Mouse (Mus musculus) megakaryocyte-erythroid progenitor cell, adult 5-6 weeks (primary cell): ENCODE measurements around the gene Cxcl13. TPM values are rescaled to one million over a fixed set of nuclear protein-coding genes. Genes with fewer than 3 reads are reported as not detected.
"Not testable (repeated sequence)": the region's sequence is repeated elsewhere in the genome, so short reads cannot be mapped to it uniquely, and the experiment has no call there.

Source experiments
- ATAC-seq: replicated peaks from 2 replicates; pipeline ENCODE4 v1.8.0; 2016; ENCODE audit warnings: mild to moderate bottlenecking, inconsistent platforms; ENCODE audit not compliant: severe bottlenecking, poor library complexity, low FRiP score, low TSS enrichment
- total RNA-seq, 2 experiments: library from RNA; stranded (forward) in 1 of 2; stranded (reverse) in 1 of 2; fragments of 200-1000, 215-1000 nt in 1 of 2; fragments of >200 nt in 1 of 2; fragmentation: Nextera tagmentation in 1 of 2; gene quantifications; 2 replicates each; pipeline ENCODE4 v1.2.3; 2014 to 2017

Gene Cxcl13
- total RNA-seq, 2 experiments from 2014 or later, result not detected

- not testable (repeated sequence) for ATAC-seq
Observed at GRCm38 (mm10) chr5:95973806-95974205, 17.1 kb downstream of the Cxcl13 start.

- no peak for ATAC-seq
Observed at GRCm38 (mm10) chr5:95976299-95976698, 19.5 kb downstream of the Cxcl13 start.

- no peak for ATAC-seq
Observed at GRCm38 (mm10) chr5:95983797-95984486, 27.2 kb downstream of the Cxcl13 start.

DNA sequence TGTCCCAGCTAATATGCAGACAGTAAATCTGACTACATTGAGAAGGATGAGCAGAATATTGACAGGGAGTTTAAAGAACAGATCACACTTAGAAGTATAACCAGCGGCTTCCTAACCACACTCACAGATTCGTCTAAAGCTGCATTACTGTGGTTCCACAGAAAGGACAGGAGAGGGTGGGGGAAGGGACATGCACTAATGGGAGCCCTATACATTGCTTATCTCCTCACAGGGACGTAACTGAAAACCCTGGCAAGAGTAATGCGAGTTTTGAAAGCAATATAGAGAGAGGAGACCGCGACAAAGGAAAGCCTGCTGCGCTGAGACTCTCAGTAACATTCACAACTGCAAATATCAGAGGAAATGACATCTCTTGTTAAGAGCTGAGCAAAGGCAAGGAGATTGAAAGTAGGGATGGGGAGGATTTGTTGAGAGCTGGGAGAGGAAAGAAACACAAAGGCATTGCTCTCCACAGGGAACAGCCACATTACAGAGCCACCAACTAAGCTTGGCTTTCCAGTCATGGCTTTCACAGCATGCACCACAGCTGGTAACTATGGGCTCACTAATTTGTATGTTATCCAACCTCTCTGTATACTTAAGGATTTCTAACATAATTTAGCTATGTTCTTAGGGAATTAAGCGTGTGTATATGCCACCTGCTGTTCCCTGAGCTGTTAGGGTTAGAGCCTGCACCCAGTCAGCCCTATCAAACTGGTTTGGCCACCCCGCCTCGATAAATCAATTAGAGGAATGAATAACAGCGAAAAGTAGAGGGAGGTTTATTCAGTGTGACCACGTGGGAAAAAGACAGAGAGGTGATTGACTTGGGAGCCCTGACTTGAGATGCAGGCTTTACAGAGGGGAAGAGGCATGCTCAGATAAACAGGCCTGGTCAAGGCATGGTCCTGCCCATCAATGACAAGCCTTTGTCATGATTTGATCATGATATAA, 34.9 kb downstream of the Cxcl13 start:
- ATAC-seq, result no peak

GRCm38 (mm10) chr5:95997276-95997675, 40.5 kb downstream of the Cxcl13 start:
- ATAC-seq, result no peak

- ATAC-seq, result no peak
Observed at GRCm38 (mm10) chr5:96003348-96003747, 46.6 kb downstream of the Cxcl13 start.

- ATAC-seq, result no peak
Observed at GRCm38 (mm10) chr5:96008274-96008842, 51.6 kb downstream of the Cxcl13 start.

GRCm38 (mm10) chr5:96009076-96009475, 52.3 kb downstream of the Cxcl13 start:
- ATAC-seq, result no peak

Other genes starting within 250 kb of the Cxcl13 start
- not detected in 2 replicates for gene Gm7978, start 220.8 kb upstream of the Cxcl13 start, total RNA-seq (2014; fragmentation: Nextera tagmentation)
- gene Gm7978, start 220.8 kb upstream of the Cxcl13 start, total RNA-seq (2017), result not detected in 2 replicates
- gene Gm7982, start 214.9 kb upstream of the Cxcl13 start, total RNA-seq (2014; fragmentation: Nextera tagmentation), result not detected in 2 replicates
- not detected in 2 replicates for gene Gm7982, start 214.9 kb upstream of the Cxcl13 start, total RNA-seq (2017)
- gene E330014E10Rik, start 181.0 kb upstream of the Cxcl13 start, total RNA-seq (2014; fragmentation: Nextera tagmentation), result not detected in 2 replicates
- not detected in 2 replicates for gene E330014E10Rik, start 181.0 kb upstream of the Cxcl13 start, total RNA-seq (2017)
- gene Cnot6l, start 207.2 kb downstream of the Cxcl13 start, total RNA-seq (2014; fragmentation: Nextera tagmentation), result 53.5 and 58.6 TPM in 2 replicates
- 37.7 and 59.4 TPM in 2 replicates for gene Cnot6l, start 207.2 kb downstream of the Cxcl13 start, total RNA-seq (2017)